Mouse (Mus musculus): ENCODE measurements around the gene Tead4.

DNA sequence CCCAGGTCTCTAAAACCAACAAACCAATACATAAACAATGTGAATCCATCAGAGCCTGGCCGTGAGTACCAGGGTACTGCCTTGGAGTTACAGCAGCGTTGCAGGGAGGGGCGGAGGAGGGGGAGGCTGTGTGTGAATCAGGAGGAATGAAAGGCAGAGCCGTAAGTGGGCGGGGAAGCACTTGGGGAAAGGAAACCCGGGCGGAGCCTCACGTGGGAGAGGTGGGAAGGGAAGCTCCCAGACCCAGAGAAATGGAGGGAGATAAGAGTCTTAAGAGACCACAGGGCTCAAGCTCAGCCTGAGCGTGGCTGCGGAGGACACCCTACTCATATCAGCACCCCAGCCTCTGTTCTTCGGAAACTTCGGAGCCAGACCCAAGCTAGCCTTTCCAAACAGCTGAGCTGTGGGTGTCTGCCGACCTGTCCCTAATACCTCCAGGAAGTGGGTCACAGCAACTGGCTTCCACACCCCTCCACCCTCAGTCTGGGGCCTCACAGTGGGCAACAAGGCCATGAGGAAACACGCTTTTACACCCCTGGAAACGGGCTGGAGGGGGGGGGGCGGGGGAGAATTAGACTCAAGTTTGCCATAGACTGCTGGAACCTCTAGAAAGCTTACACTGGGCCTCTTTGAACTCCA is 14.7 kb downstream of the Tead4 start:
- TF ChIP-seq POLR2A (IDR thresholded peaks at IDR 0.05; ENCODE audit: extremely low read depth, insufficient read depth, low read length) (no peak), CTCF (IDR thresholded peaks at IDR 0.05; ENCODE audit: low read depth, low read length) (no peak)
